Comparison of ENCODE assay signal across 8 mouse cellular contexts in genomic region chr10:99108431-99108982, GRCm38 (mm10). TPM values are rescaled to one million over a fixed set of nuclear protein-coding genes. Genes with fewer than 3 reads are reported as not detected.
A peak's percentile ranks its signal among the peaks of the same experiment; 100 is the strongest.
DNase-seq lines count a peak whose midpoint lies in the region; ATAC-seq and TF ChIP-seq lines count a peak whose summit lies in the region.
"Had no signal": no experiment of that assay in that cellular context is flagged by ENCODE, and none has a peak within 500 bp of the region (broad histone marks: within the 10 kb centered on the region; RNA-seq: fewer than 3 reads in every experiment).

No protein-coding gene starts in this region.

- TF ChIP-seq POLR2A in spleen, adult 2 months (IDR thresholded peaks at IDR 0.05; ENCODE audit: low read depth, low read length) = no peak
- no peak for TF ChIP-seq POLR2A in embryonic fibroblast, embryonic 13.5 days (IDR thresholded peaks at IDR 0.05; ENCODE audit: low read depth, low read length)

- peak overlapping the region; percentile 99 for H3K4me3 ChIP-seq in spleen, adult 2 months (ENCODE audit: extremely low read depth, insufficient read depth, insufficient read length)
- peak overlapping the region; percentile 69 for H3K4me3 ChIP-seq in embryonic fibroblast, embryonic 13.5 days (ENCODE audit: insufficient read depth, low read length)
- H3K4me3 ChIP-seq in limb, embryonic 13.5 days = peak overlapping the region; percentile 91
- peak overlapping the region; percentile 73 for H3K4me3 ChIP-seq in stomach, embryonic 16.5 days (replicated peaks; ENCODE audit: low read length)

- peak overlapping the region; percentile 95 for H3K4me2 ChIP-seq in limb, embryonic 13.5 days (replicated peaks)
- H3K4me2 ChIP-seq in stomach, embryonic 16.5 days (ENCODE audit: low read depth, low read length) = peak overlapping the region; percentile 95

- WGBS in spleen, adult 2 months = 53% methylated on average over 12 of the region's 12 CpGs
- WGBS in limb, embryonic 13.5 days = 35% methylated on average over 12 of the region's 12 CpGs
- 31% methylated on average over 12 of the region's 12 CpGs for WGBS in stomach, embryonic 16.5 days

- no peak for DNase-seq in spleen, adult 2 months (ENCODE audit: low read depth in 1 of 2, low spot score in 2 of 2)
- DNase-seq in spleen, postnatal 36 days (ENCODE audit: low spot score in 2 of 2) = no peak
- no peak for DNase-seq in kidney, adult 8-10 months
- no peak for DNase-seq in spleen, postnatal 4 days (ENCODE audit: low spot score in 2 of 2)

- H3K4me1 ChIP-seq in spleen, adult 2 months (ENCODE audit: control insufficient read depth, insufficient read depth, insufficient read length) = peaks cover 18% of the 10 kb centered on the region; the same call in 1 of the 2 replicates
- H3K4me1 ChIP-seq in embryonic fibroblast, embryonic 13.5 days (ENCODE audit: control insufficient read depth, insufficient read depth, low read length) = 0 out of 2 replicates have a peak, but pooled peaks cover 3% of the 10 kb centered on the region
- peaks cover 32% of the 10 kb centered on the region for H3K4me1 ChIP-seq in limb, embryonic 13.5 days
- H3K4me1 ChIP-seq in stomach, embryonic 16.5 days (ENCODE audit: control insufficient read depth, insufficient read depth, low read length) = peaks cover 15% of the 10 kb centered on the region

- H3K9ac ChIP-seq in limb, embryonic 13.5 days = peak overlapping the region; percentile 88
- peak overlapping the region; percentile 92 for H3K9ac ChIP-seq in stomach, embryonic 16.5 days (ENCODE audit: low read length)

- ATAC-seq in limb, embryonic 13.5 days (ENCODE audit: low FRiP score, low read depth) = no peak
- ATAC-seq in stomach, embryonic 16.5 days (ENCODE audit: insufficient read depth, low FRiP score) = no peak

- TF ChIP-seq CTCF in spleen, adult 2 months (IDR thresholded peaks at IDR 0.05; ENCODE audit: extremely low read depth, insufficient read depth, insufficient read length, insufficient replicate concordance) = no peak
- TF ChIP-seq CTCF in embryonic fibroblast, embryonic 13.5 days (IDR thresholded peaks at IDR 0.05; ENCODE audit: borderline replicate concordance, insufficient read depth, low read length) = no peak

- peaks cover 1% of the 10 kb centered on the region; the same call in 1 of the 2 replicates for H3K36me3 ChIP-seq in spleen, adult 2 months (ENCODE audit: control insufficient read depth, insufficient read depth, low read length)
- peaks cover 22% of the 10 kb centered on the region for H3K36me3 ChIP-seq in limb, embryonic 13.5 days
- H3K36me3 ChIP-seq in stomach, embryonic 16.5 days (ENCODE audit: control insufficient read depth, insufficient read depth, low read length) = peaks cover 20% of the 10 kb centered on the region

- H3K27ac ChIP-seq in spleen, adult 2 months (ENCODE audit: insufficient read depth, low read length) = peak overlapping the region; percentile 98
- H3K27ac ChIP-seq in embryonic fibroblast, embryonic 13.5 days (ENCODE audit: insufficient read depth, low read length) = no peak overlapping the region
- peak overlapping the region; percentile 87; the same call in 1 of the 2 replicates for H3K27ac ChIP-seq in limb, embryonic 13.5 days
- H3K27ac ChIP-seq in stomach, embryonic 16.5 days (ENCODE audit: low read length) = peak overlapping the region; percentile 82

- H3K9me3 ChIP-seq in limb, embryonic 13.5 days = peaks cover 8% of the 10 kb centered on the region; the same call in 1 of the 2 replicates
- H3K9me3 ChIP-seq in stomach, embryonic 16.5 days (replicated peaks; ENCODE audit: control insufficient read depth, low read length) = peaks cover 9% of the 10 kb centered on the region

- no peaks in the 10 kb centered on the region for H3K27me3 ChIP-seq in spleen, adult 2 months (ENCODE audit: control insufficient read depth, insufficient read depth, low read length)
- no peaks in the 10 kb centered on the region for H3K27me3 ChIP-seq in limb, embryonic 13.5 days
- H3K27me3 ChIP-seq in stomach, embryonic 16.5 days (ENCODE audit: control insufficient read depth, insufficient read depth, low read length) = no peaks in the 10 kb centered on the region

RNA-seq across cellular contexts. Expression of gene Galnt4, which starts 0.5 kb away (rescaled TPM):
- polyA plus RNA-seq in spleen, adult 2 months (2012; rRNA removed) = 1.5 TPM in 2 replicates
- 12.8 and 15.5 TPM in 2 replicates for polyA plus RNA-seq in embryonic fibroblast, embryonic 13.5 days (2011; ENCODE audit: insufficient read length, low read depth, missing spikeins)
- 8.9 and 10.1 TPM in 2 replicates for polyA plus RNA-seq in limb, embryonic 13.5 days (2015; fragmentation: Nextera tagmentation; extraction: Ambion mirVana)
- 41.9 and 44.6 TPM in 2 replicates for polyA plus RNA-seq in stomach, embryonic 16.5 days (2015; fragmentation: Nextera tagmentation; extraction: Ambion mirVana)

RNA-seq across cellular contexts. Expression of gene Poc1b, which starts 1.7 kb away (rescaled TPM):
- polyA plus RNA-seq in spleen, adult 2 months (2012; rRNA removed) = 4.4 and 5.1 TPM in 2 replicates
- polyA plus RNA-seq in embryonic fibroblast, embryonic 13.5 days (2011; ENCODE audit: insufficient read length, low read depth, missing spikeins) = 12.5 and 21.9 TPM in 2 replicates
- polyA plus RNA-seq in limb, embryonic 13.5 days (2015; fragmentation: Nextera tagmentation; extraction: Ambion mirVana) = 17.6 and 22.6 TPM in 2 replicates
- 16.1 and 19.8 TPM in 2 replicates for polyA plus RNA-seq in stomach, embryonic 16.5 days (2015; fragmentation: Nextera tagmentation; extraction: Ambion mirVana)

RNA-seq across cellular contexts. Expression of gene Phxr2, which starts 17.6 kb away (rescaled TPM):
- polyA plus RNA-seq in spleen, adult 2 months (2012; rRNA removed) = not detected in 2 replicates
- polyA plus RNA-seq in embryonic fibroblast, embryonic 13.5 days (2011; ENCODE audit: insufficient read length, low read depth, missing spikeins) = not detected in 2 replicates
- polyA plus RNA-seq in limb, embryonic 13.5 days (2015; fragmentation: Nextera tagmentation; extraction: Ambion mirVana) = not detected in 2 replicates
- polyA plus RNA-seq in stomach, embryonic 16.5 days (2015; fragmentation: Nextera tagmentation; extraction: Ambion mirVana) = not detected in 2 replicates
- polyA plus RNA-seq: gonadal fat pad, adult 2 months had no signal
